Mouse (Mus musculus) frontal cortex, adult 2 months (tissue): ENCODE results near the gene Trpm3. TPM values are rescaled to one million over a fixed set of nuclear protein-coding genes. Genes with fewer than 3 reads are reported as not detected.

Source experiments
- DNase-seq, 2 experiments: peaks; one replicate each; pipeline ENCODE4 v3.0.0; 2022; ENCODE audit warnings: low spot score in 1 of 2; ENCODE audit errors: extremely low spot score in 1 of 2
- polyA plus RNA-seq: library from polyadenylated mRNA; depleted of rRNA; stranded (reverse); fragments of >200 nt; gene quantifications from 2 replicates; pipeline ENCODE4 v1.2.3, GENCODE M21; 2012; rRNA removed

Gene Trpm3
- polyA plus RNA-seq = 17.2 and 18.0 TPM in 2 replicates

- peak in 1 of 2 experiments; percentile 77 for DNase-seq
Measured at GRCm38 (mm10) chr19:22138590-22139421, at the start of gene Trpm3. TSS of gene Trpm3 (plus strand) at chr19:22139046.

GRCm38 (mm10) chr19:22100582-22100981, 38.3 kb upstream of the Trpm3 start:
- no peak for DNase-seq

- no peak for DNase-seq
Measured at GRCm38 (mm10) chr19:22103865-22104264, 35.0 kb upstream of the Trpm3 start.

GRCm38 (mm10) chr19:22104848-22105484, 33.9 kb upstream of the Trpm3 start:
- no peak for DNase-seq

DNA sequence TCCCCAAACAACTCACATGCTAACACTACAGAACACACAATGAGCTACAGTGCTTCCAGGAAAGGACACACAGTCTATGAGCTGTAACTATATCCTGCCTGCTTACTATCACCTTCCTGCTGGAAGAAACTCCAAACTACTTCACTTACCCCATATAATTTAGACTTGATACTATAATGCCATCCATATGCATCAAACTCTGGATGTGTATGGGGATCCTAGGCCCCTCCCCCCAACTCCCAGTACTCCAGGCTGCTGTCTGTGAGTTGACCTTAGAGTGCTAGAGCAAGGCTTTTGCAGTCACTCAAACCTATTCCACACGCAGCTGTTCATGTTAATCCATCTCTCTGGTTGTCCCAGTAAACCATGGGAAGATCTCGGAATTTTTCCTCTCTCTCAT, 33.2 kb upstream of the Trpm3 start:
- DNase-seq = no peak

- no peak for DNase-seq
Measured at GRCm38 (mm10) chr19:22108893-22109463, 29.9 kb upstream of the Trpm3 start.

- DNase-seq = no peak
Measured at GRCm38 (mm10) chr19:22120976-22121375, 17.9 kb upstream of the Trpm3 start.

- no peak for DNase-seq
Measured at GRCm38 (mm10) chr19:22121631-22122030, 17.2 kb upstream of the Trpm3 start.

GRCm38 (mm10) chr19:22132626-22133025, 6.2 kb upstream of the Trpm3 start:
- peak in 1 of 2 experiments; percentile 6 for DNase-seq

DNA sequence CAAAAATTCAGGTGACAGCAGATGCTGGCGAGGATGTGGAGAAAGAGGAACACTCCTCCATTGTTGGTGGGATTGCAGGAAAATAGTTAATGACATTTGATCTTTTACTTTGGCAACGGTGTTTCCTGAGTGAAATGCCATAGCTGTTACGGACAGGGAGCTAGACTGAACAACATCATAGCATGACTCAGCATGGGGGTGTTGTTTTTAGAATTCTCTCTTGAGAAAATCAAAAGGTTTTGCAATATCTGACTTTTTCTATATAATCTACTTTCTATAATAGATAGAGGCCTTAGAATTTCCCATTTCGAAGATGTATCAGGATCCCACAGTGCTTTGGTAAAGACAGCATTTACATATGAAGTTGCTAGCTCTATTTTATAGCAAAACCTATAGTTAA, 39.7 kb downstream of the Trpm3 start:
- DNase-seq = no peak

- no peak for DNase-seq
Measured at GRCm38 (mm10) chr19:22179017-22179416, 40.2 kb downstream of the Trpm3 start.

GRCm38 (mm10) chr19:22180136-22180535, 41.3 kb downstream of the Trpm3 start:
- no peak for DNase-seq

DNA sequence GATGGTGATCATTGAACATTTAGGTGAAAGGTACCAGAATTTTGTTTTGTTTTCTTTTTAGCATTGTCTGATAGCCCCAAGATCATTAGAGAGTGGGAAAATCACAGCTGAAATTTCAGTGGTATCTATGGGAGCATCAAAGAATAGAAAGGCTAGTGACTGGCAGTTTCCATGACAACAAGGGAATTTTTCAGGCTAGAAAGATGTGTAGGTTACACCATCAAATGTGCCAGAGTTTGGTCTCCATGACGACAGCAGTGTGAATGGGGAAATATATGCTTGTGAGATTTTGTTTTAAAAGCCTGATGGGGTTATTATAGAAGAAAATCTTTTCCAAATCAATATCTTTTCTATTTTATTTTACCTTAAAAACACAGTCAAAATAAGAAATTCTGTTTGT, 50.9 kb downstream of the Trpm3 start:
- peak; percentile 44 to 71 for DNase-seq

- no peak for DNase-seq
Measured at GRCm38 (mm10) chr19:22222520-22222919, 83.7 kb downstream of the Trpm3 start.

GRCm38 (mm10) chr19:22234187-22234586, 95.3 kb downstream of the Trpm3 start:
- no peak for DNase-seq

DNA sequence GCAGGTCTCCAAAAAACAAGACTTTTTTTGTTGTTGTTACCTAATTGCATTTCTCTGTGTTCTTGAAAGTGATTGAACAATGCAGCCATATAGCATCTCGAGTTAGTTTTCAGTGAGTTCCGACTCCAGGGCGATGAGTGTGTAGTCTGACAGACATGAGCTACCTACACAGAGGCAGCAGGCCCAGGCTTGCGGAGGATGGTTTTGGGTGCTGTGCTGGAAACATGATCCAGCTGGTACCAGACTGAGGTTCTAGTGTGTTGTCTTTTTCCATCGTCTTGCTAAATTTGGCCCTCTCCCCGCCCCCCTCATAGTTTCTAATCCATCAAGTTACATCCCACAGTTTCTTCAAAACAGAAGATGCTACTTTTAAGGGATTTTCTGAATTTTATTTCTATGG, 110.2 kb downstream of the Trpm3 start:
- DNase-seq = peak; percentile 74

DNA sequence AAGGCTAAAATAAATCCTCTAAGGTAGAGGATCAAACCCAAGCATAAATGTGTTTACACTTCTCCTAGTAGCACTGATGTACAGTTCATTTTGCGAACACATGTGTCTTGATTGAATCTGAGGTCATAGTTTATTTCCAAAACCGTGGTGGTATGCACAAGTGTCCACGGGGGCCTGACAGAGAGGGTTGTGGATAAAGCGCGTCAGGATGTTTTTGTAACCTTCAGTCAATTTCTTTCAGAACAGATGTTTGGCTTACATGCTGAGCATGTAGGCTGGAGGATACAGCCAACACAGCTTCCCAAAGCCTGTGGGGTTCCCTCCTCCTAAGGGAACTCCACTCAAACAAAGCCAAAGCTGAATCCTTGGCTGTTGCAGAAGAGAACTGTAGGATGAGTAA, 134.1 kb downstream of the Trpm3 start:
- no peak for DNase-seq

- no peak for DNase-seq
Measured at GRCm38 (mm10) chr19:22284651-22285050, 145.8 kb downstream of the Trpm3 start.

- no peak for DNase-seq
Measured at GRCm38 (mm10) chr19:22292671-22293070, 153.8 kb downstream of the Trpm3 start.

DNA sequence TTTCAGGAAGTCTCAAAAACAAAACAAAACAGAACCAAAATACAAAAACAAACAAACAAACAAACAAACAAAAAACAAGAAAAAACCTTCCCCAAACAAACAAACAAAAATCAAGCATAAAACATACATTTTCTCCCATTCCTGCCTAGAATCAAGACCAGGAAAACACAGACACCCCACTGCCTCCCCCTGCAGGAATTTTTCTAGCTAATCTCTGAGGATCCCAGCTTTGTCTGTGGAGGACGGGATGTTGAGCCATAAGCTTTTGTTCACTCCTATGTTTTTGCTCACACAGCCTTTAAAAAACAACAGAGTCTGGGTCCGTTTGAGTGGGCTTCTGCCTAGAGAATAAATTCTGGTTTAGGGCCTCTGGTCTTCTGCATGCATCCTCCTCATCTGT, 162.1 kb downstream of the Trpm3 start:
- DNase-seq = peak in 1 of 2 experiments; percentile 47
